Mouse (Mus musculus): Measurements from ENCODE around the gene Osgin1. TPM values are rescaled to one million over a fixed set of nuclear protein-coding genes. Genes with fewer than 3 reads are reported as not detected.
A peak's percentile ranks its signal among the peaks of the same experiment; 100 is the strongest.

Gene Osgin1
- polyA plus RNA-seq, 1 experiment from 2014 or later, result 0.23 TPM

GRCm38 (mm10) chr8:119442013-119442412 lies 8.1 kb downstream of the Osgin1 start:
- Histone ChIP-seq H3K4me2 (replicated peaks; ENCODE audit: low read depth, low read length) (no peak overlapping the region), H3K9me3 (ENCODE audit: control insufficient read depth, low read length) (no peaks in the 10 kb centered on the region), H3K27ac (ENCODE audit: low read depth, low read length) (no peak overlapping the region), H3K4me1 (replicated peaks; ENCODE audit: control insufficient read depth, insufficient read depth, low read length) (no peaks in the 10 kb centered on the region), H3K9ac (ENCODE audit: low read depth, low read length) (no peak overlapping the region), H3K27me3 (ENCODE audit: control insufficient read depth, insufficient read depth, low read length) (no peaks in the 10 kb centered on the region; the same call in 1 of the 2 replicates), H3K4me3 (ENCODE audit: low read depth, low read length) (no peak overlapping the region), H3K36me3 (ENCODE audit: control insufficient read depth, insufficient read depth, low read length) (no peaks in the 10 kb centered on the region)
- WGBS, result 73% methylated on average over 5 of the region's 5 CpGs
- no peak for ATAC-seq (ENCODE audit: low FRiP score)
- DNase-seq (ENCODE audit: low spot score), result no peak

- no peaks in the 10 kb centered on the region for H3K4me1 ChIP-seq (replicated peaks; ENCODE audit: control insufficient read depth, insufficient read depth, low read length)
- 92% methylated on average over 8 of the region's 8 CpGs for WGBS
- H3K36me3 ChIP-seq (ENCODE audit: control insufficient read depth, insufficient read depth, low read length), result no peaks in the 10 kb centered on the region
- no peaks in the 10 kb centered on the region for H3K9me3 ChIP-seq (ENCODE audit: control insufficient read depth, low read length)
- no peak for DNase-seq (ENCODE audit: low spot score)
- no peak overlapping the region for H3K4me2 ChIP-seq (replicated peaks; ENCODE audit: low read depth, low read length)
- ATAC-seq (ENCODE audit: low FRiP score), result no peak
- H3K4me3 ChIP-seq (ENCODE audit: low read depth, low read length), result no peak overlapping the region
- no peak overlapping the region for H3K27ac ChIP-seq (ENCODE audit: low read depth, low read length)
- peaks cover 5% of the 10 kb centered on the region for H3K27me3 ChIP-seq (ENCODE audit: control insufficient read depth, insufficient read depth, low read length)
- H3K9ac ChIP-seq (ENCODE audit: low read depth, low read length), result no peak overlapping the region
Measured at GRCm38 (mm10) chr8:119442970-119443369, 9.0 kb downstream of the Osgin1 start.

- Histone ChIP-seq H3K9me3 (ENCODE audit: control insufficient read depth, low read length) (no peaks in the 10 kb centered on the region), H3K36me3 (ENCODE audit: control insufficient read depth, insufficient read depth, low read length) (no peaks in the 10 kb centered on the region), H3K9ac (ENCODE audit: low read depth, low read length) (peak within 1 kb of the TSS; percentile 78), H3K27me3 (ENCODE audit: control insufficient read depth, insufficient read depth, low read length) (peaks cover 11% of the 10 kb centered on the region), H3K4me3 (ENCODE audit: low read depth, low read length) (peak within 1 kb of the TSS; percentile 73), H3K27ac (ENCODE audit: low read depth, low read length) (no peak within 1 kb of the TSS), H3K4me1 (replicated peaks; ENCODE audit: control insufficient read depth, insufficient read depth, low read length) (no peaks in the 10 kb centered on the region), H3K4me2 (replicated peaks; ENCODE audit: low read depth, low read length) (peak within 1 kb of the TSS; percentile 89)
- peak; percentile 94 for DNase-seq (ENCODE audit: low spot score)
- ATAC-seq (ENCODE audit: low FRiP score), result peak; percentile 68
- WGBS, result 7% methylated on average over 12 of the region's 52 CpGs
Measured at GRCm38 (mm10) chr8:119446211-119446989, 12.5 kb downstream of the Osgin1 start, which contains the start of gene Necab2. TSS of gene Necab2 (plus strand) at chr8:119446719.

GRCm38 (mm10) chr8:119446990-119447780 lies 13.3 kb downstream of the Osgin1 start:
- ATAC-seq (ENCODE audit: low FRiP score), result peak; percentile 46; the same call in 1 of the 2 replicates
- H3K27me3 ChIP-seq (ENCODE audit: control insufficient read depth, insufficient read depth, low read length), result peaks cover 11% of the 10 kb centered on the region
- DNase-seq (ENCODE audit: low spot score), result peak; percentile 57
- H3K9me3 ChIP-seq (ENCODE audit: control insufficient read depth, low read length), result no peaks in the 10 kb centered on the region
- no peaks in the 10 kb centered on the region for H3K36me3 ChIP-seq (ENCODE audit: control insufficient read depth, insufficient read depth, low read length)
- no peaks in the 10 kb centered on the region for H3K4me1 ChIP-seq (replicated peaks; ENCODE audit: control insufficient read depth, insufficient read depth, low read length)
- no peak overlapping the region for H3K27ac ChIP-seq (ENCODE audit: low read depth, low read length)
- 0% methylated on average over 52 of the region's 80 CpGs for WGBS
- H3K4me3 ChIP-seq (ENCODE audit: low read depth, low read length), result peak overlapping the region; percentile 73
- peak overlapping the region; percentile 89 for H3K4me2 ChIP-seq (replicated peaks; ENCODE audit: low read depth, low read length)
- H3K9ac ChIP-seq (ENCODE audit: low read depth, low read length), result peak overlapping the region; percentile 78

DNA sequence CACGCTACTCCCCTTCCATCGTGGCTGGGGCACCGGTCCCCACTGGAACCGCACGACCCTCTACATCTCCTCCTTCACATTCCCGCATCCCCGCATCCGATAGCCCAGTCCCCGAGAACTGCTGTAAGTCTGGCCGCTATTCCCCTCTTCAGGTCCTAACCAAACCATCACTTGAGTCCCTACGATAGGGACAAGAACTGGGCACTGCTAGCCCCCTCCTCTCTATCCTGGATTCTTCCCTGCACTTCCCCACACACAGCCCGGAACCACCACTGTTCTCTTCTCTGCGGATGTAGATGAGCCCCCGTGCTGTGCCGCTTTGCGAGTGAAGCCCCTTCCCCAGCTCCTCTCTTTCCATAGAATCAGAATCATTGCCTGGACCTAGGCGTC lies 13.9 kb downstream of the Osgin1 start:
- H3K4me3 ChIP-seq (ENCODE audit: low read depth, low read length), result peak overlapping the region; percentile 73
- WGBS, result 1% methylated on average over 17 of the region's 17 CpGs
- H3K4me2 ChIP-seq (replicated peaks; ENCODE audit: low read depth, low read length), result peak overlapping the region; percentile 89
- DNase-seq (ENCODE audit: low spot score) (no peak), ATAC-seq (ENCODE audit: low FRiP score) (no peak)
- no peak overlapping the region for H3K27ac ChIP-seq (ENCODE audit: low read depth, low read length)
- H3K4me1 ChIP-seq (replicated peaks; ENCODE audit: control insufficient read depth, insufficient read depth, low read length), result no peaks in the 10 kb centered on the region
- H3K27me3 ChIP-seq (ENCODE audit: control insufficient read depth, insufficient read depth, low read length), result peaks cover 11% of the 10 kb centered on the region
- H3K9me3 ChIP-seq (ENCODE audit: control insufficient read depth, low read length), result no peaks in the 10 kb centered on the region
- no peaks in the 10 kb centered on the region for H3K36me3 ChIP-seq (ENCODE audit: control insufficient read depth, insufficient read depth, low read length)
- peak overlapping the region; percentile 78 for H3K9ac ChIP-seq (ENCODE audit: low read depth, low read length)

DNA sequence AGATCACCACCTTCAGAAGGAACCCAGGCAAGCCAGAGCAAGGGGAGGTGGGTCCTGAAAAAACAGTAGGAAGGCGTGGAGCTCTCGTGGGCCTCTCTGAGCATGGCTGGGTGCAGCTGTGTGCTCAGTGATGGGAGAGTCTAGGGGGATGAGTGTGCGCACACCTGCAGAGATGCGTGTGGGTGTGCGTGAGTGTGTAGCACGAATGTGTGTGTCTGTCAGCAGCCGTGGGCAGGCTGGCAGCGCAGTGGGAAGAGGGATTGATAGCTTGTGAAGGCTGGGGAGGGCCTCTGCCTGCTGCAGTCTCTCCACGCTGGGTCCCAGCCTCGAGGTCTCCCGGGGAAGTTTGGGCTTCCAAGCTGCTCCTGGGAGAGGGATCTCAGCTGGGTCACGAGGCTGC lies 15.7 kb downstream of the Osgin1 start:
- no peak for ATAC-seq (ENCODE audit: low FRiP score)
- H3K4me1 ChIP-seq (replicated peaks; ENCODE audit: control insufficient read depth, insufficient read depth, low read length), result no peaks in the 10 kb centered on the region
- no peak overlapping the region for H3K27ac ChIP-seq (ENCODE audit: low read depth, low read length)
- no peak overlapping the region for H3K4me3 ChIP-seq (ENCODE audit: low read depth, low read length)
- no peaks in the 10 kb centered on the region for H3K9me3 ChIP-seq (ENCODE audit: control insufficient read depth, low read length)
- DNase-seq (ENCODE audit: low spot score), result no peak
- no peaks in the 10 kb centered on the region for H3K36me3 ChIP-seq (ENCODE audit: control insufficient read depth, insufficient read depth, low read length)
- H3K4me2 ChIP-seq (replicated peaks; ENCODE audit: low read depth, low read length), result no peak overlapping the region
- WGBS, result 68% methylated on average over 12 of the region's 12 CpGs
- H3K9ac ChIP-seq (ENCODE audit: low read depth, low read length), result no peak overlapping the region
- peaks cover 11% of the 10 kb centered on the region for H3K27me3 ChIP-seq (ENCODE audit: control insufficient read depth, insufficient read depth, low read length)

- H3K9me3 ChIP-seq (ENCODE audit: control insufficient read depth, low read length), result no peaks in the 10 kb centered on the region
- no peak overlapping the region for H3K9ac ChIP-seq (ENCODE audit: low read depth, low read length)
- no peak overlapping the region for H3K4me3 ChIP-seq (ENCODE audit: low read depth, low read length)
- no peaks in the 10 kb centered on the region for H3K4me1 ChIP-seq (replicated peaks; ENCODE audit: control insufficient read depth, insufficient read depth, low read length)
- DNase-seq (ENCODE audit: low spot score), result no peak
- WGBS, result 84% methylated on average over 4 of the region's 4 CpGs
- no peak overlapping the region for H3K4me2 ChIP-seq (replicated peaks; ENCODE audit: low read depth, low read length)
- no peaks in the 10 kb centered on the region for H3K36me3 ChIP-seq (ENCODE audit: control insufficient read depth, insufficient read depth, low read length)
- ATAC-seq (ENCODE audit: low FRiP score), result no peak
- peaks cover 11% of the 10 kb centered on the region for H3K27me3 ChIP-seq (ENCODE audit: control insufficient read depth, insufficient read depth, low read length)
- H3K27ac ChIP-seq (ENCODE audit: low read depth, low read length), result no peak overlapping the region
Measured at GRCm38 (mm10) chr8:119451131-119451530, 17.2 kb downstream of the Osgin1 start.

- peaks cover 6% of the 10 kb centered on the region for H3K27me3 ChIP-seq (ENCODE audit: control insufficient read depth, insufficient read depth, low read length)
- no peaks in the 10 kb centered on the region for H3K9me3 ChIP-seq (ENCODE audit: control insufficient read depth, low read length)
- no peak overlapping the region for H3K4me3 ChIP-seq (ENCODE audit: low read depth, low read length)
- ATAC-seq (ENCODE audit: low FRiP score) (no peak), DNase-seq (ENCODE audit: low spot score) (no peak)
- 90% methylated on average over 5 of the region's 5 CpGs for WGBS
- no peak overlapping the region for H3K9ac ChIP-seq (ENCODE audit: low read depth, low read length)
- H3K4me1 ChIP-seq (replicated peaks; ENCODE audit: control insufficient read depth, insufficient read depth, low read length), result no peaks in the 10 kb centered on the region
- no peaks in the 10 kb centered on the region for H3K36me3 ChIP-seq (ENCODE audit: control insufficient read depth, insufficient read depth, low read length)
- H3K27ac ChIP-seq (ENCODE audit: low read depth, low read length), result no peak overlapping the region
- no peak overlapping the region for H3K4me2 ChIP-seq (replicated peaks; ENCODE audit: low read depth, low read length)
Measured at GRCm38 (mm10) chr8:119452919-119453318, 19.0 kb downstream of the Osgin1 start.

Data from hindbrain, embryonic 11.5 days (tissue).